Comparison of ENCODE assay signal across 8 mouse cellular contexts in the genomic region with DNA sequence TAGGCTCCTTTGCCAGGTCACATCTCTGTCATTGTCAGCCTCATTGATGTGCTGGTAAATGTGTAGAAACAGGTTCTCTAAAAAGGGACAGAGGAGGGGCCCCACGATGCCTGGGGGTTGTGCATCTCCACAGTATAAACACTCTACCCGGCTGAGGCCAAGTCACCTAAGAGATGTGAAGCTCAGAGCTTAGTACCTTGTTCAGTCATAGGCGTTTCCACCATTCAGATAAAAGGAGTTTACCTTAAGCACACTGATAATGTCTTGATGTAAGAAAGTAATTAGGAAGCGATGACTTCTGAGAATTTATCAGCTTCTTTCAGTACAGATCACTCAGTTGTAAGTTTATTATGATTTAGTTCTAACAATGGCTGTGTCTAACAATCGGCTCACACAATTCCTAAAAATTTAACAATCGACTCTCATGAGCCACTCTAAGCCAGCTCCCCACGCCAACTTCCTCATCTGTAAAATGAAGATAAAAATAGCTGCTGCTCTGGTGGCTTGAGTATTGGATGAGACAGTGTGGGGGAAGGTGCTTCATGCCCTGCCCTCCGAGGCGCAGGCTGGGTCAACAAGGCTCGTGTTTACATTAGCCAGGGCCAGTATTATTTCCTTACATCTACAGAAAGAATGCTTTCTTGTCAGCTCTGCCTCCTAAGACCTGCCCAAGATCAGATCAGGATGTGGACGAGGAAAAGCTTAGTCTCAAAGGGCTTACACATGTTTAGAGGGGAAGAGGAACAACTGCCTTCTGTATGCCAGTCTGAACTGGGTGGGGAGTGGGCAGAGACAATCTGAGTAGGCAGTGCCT. TPM values are rescaled to one million over a fixed set of nuclear protein-coding genes. Genes with fewer than 3 reads are reported as not detected.
A peak's percentile ranks its signal among the peaks of the same experiment; 100 is the strongest.
DNase-seq lines count a peak whose midpoint lies in the region; ATAC-seq lines count a peak whose summit lies in the region.

No protein-coding gene starts in this region.

- H3K36me3 ChIP-seq in kidney, embryonic 16.5 days (ENCODE audit: insufficient read depth, low read length), result no peaks in the 10 kb centered on the region
- peaks cover 9% of the 10 kb centered on the region; the same call in 1 of the 2 replicates for H3K36me3 ChIP-seq in hindbrain, embryonic 15.5 days

- peak; percentile 37 for ATAC-seq in kidney, embryonic 16.5 days (ENCODE audit: low FRiP score, low TSS enrichment)
- ATAC-seq in hindbrain, embryonic 15.5 days (ENCODE audit: low FRiP score, low read depth), result 0 out of 2 replicates have a peak, but pooled peaks have one; percentile 32
- ATAC-seq in megakaryocyte progenitor cell, adult 5-6 weeks (replicated peaks; ENCODE audit: poor library complexity), result peak; percentile 67

- peak overlapping the region; percentile 72 for H3K27ac ChIP-seq in kidney, embryonic 16.5 days (ENCODE audit: low read length)
- H3K27ac ChIP-seq in hindbrain, embryonic 15.5 days (replicated peaks), result peak overlapping the region; percentile 17; the same call in 1 of the 2 replicates

- H3K27me3 ChIP-seq in kidney, embryonic 16.5 days (ENCODE audit: insufficient read depth, low read length), result no peaks in the 10 kb centered on the region
- no peaks in the 10 kb centered on the region for H3K27me3 ChIP-seq in hindbrain, embryonic 15.5 days

- H3K9me3 ChIP-seq in kidney, embryonic 16.5 days (ENCODE audit: low read length), result no peaks in the 10 kb centered on the region
- H3K9me3 ChIP-seq in hindbrain, embryonic 15.5 days, result no peaks in the 10 kb centered on the region

- H3K9ac ChIP-seq in kidney, embryonic 16.5 days (replicated peaks; ENCODE audit: low read length), result no peak overlapping the region
- H3K9ac ChIP-seq in hindbrain, embryonic 15.5 days, result no peak overlapping the region

- H3K4me2 ChIP-seq in kidney, embryonic 16.5 days (replicated peaks; ENCODE audit: low read depth, low read length), result peak overlapping the region; percentile 3; the same call in 1 of the 2 replicates
- no peak overlapping the region for H3K4me2 ChIP-seq in hindbrain, embryonic 15.5 days

- WGBS in kidney, embryonic 16.5 days, result 26% methylated on average over 11 of the region's 11 CpGs
- 73% methylated on average over 11 of the region's 11 CpGs for WGBS in hindbrain, embryonic 15.5 days

- H3K4me1 ChIP-seq in kidney, embryonic 16.5 days (ENCODE audit: insufficient read depth, low read length), result peaks cover 51% of the 10 kb centered on the region
- H3K4me1 ChIP-seq in hindbrain, embryonic 15.5 days (replicated peaks), result peaks cover 17% of the 10 kb centered on the region

- no peak overlapping the region for H3K4me3 ChIP-seq in kidney, embryonic 16.5 days (ENCODE audit: low read length)
- H3K4me3 ChIP-seq in hindbrain, embryonic 15.5 days, result no peak overlapping the region

- DNase-seq in kidney, adult 8-10 months, result no peak
- peak; percentile 37 for DNase-seq in embryo, embryonic 11 days
- no peak for DNase-seq in layer of hippocampus, adult 11-12 months (ENCODE audit: low spot score)
- DNase-seq in adrenal gland, postnatal 14 days, result no peak
- no peak for DNase-seq in cerebellum, adult 9-11 months

RNA-seq across cellular contexts. Expression of gene Spns2, which starts 22.8 kb away (rescaled TPM):
- 2.5 and 3.3 TPM in 2 replicates for polyA plus RNA-seq in kidney, embryonic 16.5 days (2015; fragmentation: Nextera tagmentation; extraction: Ambion mirVana)
- 9.7 and 11.4 TPM in 2 replicates for polyA plus RNA-seq in hindbrain, embryonic 15.5 days (2015; fragmentation: Nextera tagmentation; extraction: Ambion mirVana)
- 18.0 and 25.8 TPM in 2 replicates for total RNA-seq in megakaryocyte progenitor cell, adult 5-6 weeks (2015)
- total RNA-seq in megakaryocyte progenitor cell, adult 5-6 weeks (2017), result 8.8 and 13.0 TPM in 2 replicates
- 6.9 and 13.1 TPM in 2 replicates for total RNA-seq in adrenal gland, postnatal 14 days (2021)

RNA-seq across cellular contexts. Expression of gene Mybbp1a, which starts 25.7 kb away (rescaled TPM):
- polyA plus RNA-seq in kidney, embryonic 16.5 days (2015; fragmentation: Nextera tagmentation; extraction: Ambion mirVana), result 175 and 177 TPM in 2 replicates
- polyA plus RNA-seq in hindbrain, embryonic 15.5 days (2015; fragmentation: Nextera tagmentation; extraction: Ambion mirVana), result 62.1 and 65.9 TPM in 2 replicates
- total RNA-seq in megakaryocyte progenitor cell, adult 5-6 weeks (2015), result 255 and 264 TPM in 2 replicates
- total RNA-seq in megakaryocyte progenitor cell, adult 5-6 weeks (2017), result 148 and 164 TPM in 2 replicates
- 85.6 and 101 TPM in 2 replicates for total RNA-seq in adrenal gland, postnatal 14 days (2021)

RNA-seq across cellular contexts. Expression of gene Ggt6, which starts 31.6 kb away (rescaled TPM):
- 1.6 and 2.2 TPM in 2 replicates for polyA plus RNA-seq in kidney, embryonic 16.5 days (2015; fragmentation: Nextera tagmentation; extraction: Ambion mirVana)
- not detected in 2 replicates for polyA plus RNA-seq in hindbrain, embryonic 15.5 days (2015; fragmentation: Nextera tagmentation; extraction: Ambion mirVana)
- total RNA-seq in megakaryocyte progenitor cell, adult 5-6 weeks (2015), result not detected in 2 replicates
- not detected in 2 replicates for total RNA-seq in megakaryocyte progenitor cell, adult 5-6 weeks (2017)
- 1.7 and 2.8 TPM in 2 replicates for total RNA-seq in adrenal gland, postnatal 14 days (2021)

RNA-seq across cellular contexts. Expression of gene Smtnl2, which starts 55.4 kb away (rescaled TPM):
- polyA plus RNA-seq in kidney, embryonic 16.5 days (2015; fragmentation: Nextera tagmentation; extraction: Ambion mirVana), result 109 and 124 TPM in 2 replicates
- 9.9 and 10.2 TPM in 2 replicates for polyA plus RNA-seq in hindbrain, embryonic 15.5 days (2015; fragmentation: Nextera tagmentation; extraction: Ambion mirVana)
- total RNA-seq in megakaryocyte progenitor cell, adult 5-6 weeks (2015), result not detected in 2 replicates
- total RNA-seq in megakaryocyte progenitor cell, adult 5-6 weeks (2017), result 0.14 TPM in 1 of 2 replicates, not detected in the other
- 4.1 and 5.4 TPM in 2 replicates for total RNA-seq in adrenal gland, postnatal 14 days (2021)
